Mouse (Mus musculus) forebrain, embryonic 14.5 days (tissue): ENCODE measurements around the gene Tfrc. TPM values are rescaled to one million over a fixed set of nuclear protein-coding genes. Genes with fewer than 3 reads are reported as not detected.

Source experiments
- ATAC-seq: fragments of 200-750 bp; cut with Nextera tagmentation; 2 replicates; pipeline ENCODE4 v1.8.0; 2017; ENCODE audit warnings: mild to moderate bottlenecking, moderate library complexity
- DNase-seq: peaks from one replicate; pipeline ENCODE4 v3.0.0-alpha.2; 2015; ENCODE audit warnings: low spot score
- H3K27ac ChIP-seq: fragments of 300-500 bp; sonication (generic); 2 replicates; pipeline ENCODE4 v1.5.1; 2014; ENCODE audit warnings: low read depth, mild to moderate bottlenecking, control low read depth, low read length, moderate library complexity
- H3K27me3 ChIP-seq: fragments of 300-500 bp; sonication (generic); replicated peaks from 2 replicates; pipeline ENCODE4 v1.6.1; 2014; ENCODE audit warnings: low read length, control low read depth, mixed read lengths; ENCODE audit not compliant: control insufficient read depth, insufficient read depth
- H3K36me3 ChIP-seq: fragments of 300-500 bp; sonication (generic); 2 replicates; pipeline ENCODE4 v1.6.1; 2014; ENCODE audit warnings: low read length, control low read depth; ENCODE audit not compliant: control insufficient read depth, insufficient read depth
- H3K4me1 ChIP-seq: fragments of 300-500 bp; sonication (generic); 2 replicates; pipeline ENCODE4 v1.6.1; 2014; ENCODE audit warnings: antibody characterized with exemption, low read length, control low read depth; ENCODE audit not compliant: control insufficient read depth, insufficient read depth
- H3K4me2 ChIP-seq: fragments of 300-500 bp; sonication (generic); 2 replicates; pipeline ENCODE4 v1.6.1; 2014; ENCODE audit warnings: mild to moderate bottlenecking, control low read depth, low read length
- H3K4me3 ChIP-seq: fragments of 300-500 bp; sonication (generic); 2 replicates; pipeline ENCODE4 v1.5.1; 2014; ENCODE audit warnings: low read depth, low read length, control low read depth
- H3K9ac ChIP-seq: fragments of 300-500 bp; sonication (generic); 2 replicates; pipeline ENCODE4 v1.6.1; 2014; ENCODE audit warnings: mild to moderate bottlenecking, low read length, control low read depth, moderate library complexity
- H3K9me3 ChIP-seq: fragments of 300-500 bp; sonication (generic); replicated peaks from 2 replicates; pipeline ENCODE4 v1.6.1; 2016; ENCODE audit warnings: low read length, control low read depth, mixed read lengths; ENCODE audit not compliant: control insufficient read depth
- WGBS: fragments of 180-500 bp; shearing (Covaris S2); extraction: QIAGEN DNeasy Blood & Tissue Kit; methylation state at CpG from one replicate; pipeline ENCODE4 v1.1.7; 2014; 5-methylcytosine and 5-hydroxymethylcytosine counted together
- polyA plus RNA-seq: library from polyadenylated mRNA; unstranded; fragments of >200 nt; fragmentation: Nextera tagmentation; extraction: Ambion mirVana; gene quantifications from 2 replicates; pipeline ENCODE4 v1.2.1, GENCODE M21; 2014

Tfrc gene
- polyA plus RNA-seq, 1 experiment from 2014 or later: 56.0 TPM

DNA sequence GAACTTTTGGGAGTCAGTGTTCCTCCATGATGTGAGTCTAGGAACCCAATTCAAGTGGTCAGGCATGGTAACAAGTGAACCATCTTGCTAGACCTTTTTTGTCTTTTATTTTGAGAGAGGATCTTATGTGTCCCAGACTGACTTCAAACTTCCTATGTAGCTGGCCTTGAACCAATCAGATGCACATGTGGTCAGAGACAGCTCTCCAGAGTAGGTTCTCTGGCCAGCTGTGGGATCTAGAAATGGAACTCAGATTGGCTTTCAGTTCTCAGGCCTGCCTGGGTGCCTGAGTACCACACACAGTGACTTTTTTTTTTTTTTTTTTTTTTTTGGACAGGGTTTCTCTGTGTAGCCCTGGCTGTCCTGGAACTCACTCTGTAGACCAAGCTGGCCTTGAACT is 39.0 kb downstream of the Tfrc start:
- H3K27ac ChIP-seq: no peak overlapping the region
- no peaks in the 10 kb centered on the region for H3K9me3 ChIP-seq
- H3K4me1 ChIP-seq: peaks cover 18% of the 10 kb centered on the region
- H3K27me3 ChIP-seq: no peaks in the 10 kb centered on the region
- no peak overlapping the region for H3K4me2 ChIP-seq
- no peak overlapping the region for H3K4me3 ChIP-seq
- DNase-seq (no peak), ATAC-seq (no peak)
- H3K9ac ChIP-seq: no peak overlapping the region
- no peaks in the 10 kb centered on the region; the same call in 1 of the 2 replicates for H3K36me3 ChIP-seq

DNA sequence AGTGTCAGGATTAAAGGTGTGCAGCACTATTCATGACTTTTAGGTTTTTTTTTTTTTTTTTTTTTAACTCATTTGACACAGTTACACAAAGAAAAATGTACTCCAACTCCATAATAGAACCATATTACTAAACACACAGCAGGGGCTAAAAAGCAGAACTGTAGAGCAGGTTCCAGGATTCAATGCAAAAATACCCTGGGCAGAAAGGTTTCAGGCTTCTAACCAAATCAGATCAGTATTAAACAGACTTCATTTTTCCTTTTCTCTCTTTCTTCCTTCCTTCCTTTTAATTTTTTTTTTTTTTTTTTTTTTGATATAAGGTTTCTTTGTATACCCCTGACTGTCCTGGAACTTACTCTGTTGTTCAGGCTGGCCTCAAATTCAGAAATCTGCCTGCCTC is 41.7 kb downstream of the Tfrc start:
- Histone ChIP-seq H3K9me3 (no peaks in the 10 kb centered on the region), H3K36me3 (no peaks in the 10 kb centered on the region; the same call in 1 of the 2 replicates), H3K27ac (no peak overlapping the region), H3K4me2 (no peak overlapping the region), H3K27me3 (no peaks in the 10 kb centered on the region), H3K4me3 (no peak overlapping the region), H3K9ac (no peak overlapping the region), H3K4me1 (peaks cover 10% of the 10 kb centered on the region)
- DNase-seq (no peak), ATAC-seq (no peak)

DNA sequence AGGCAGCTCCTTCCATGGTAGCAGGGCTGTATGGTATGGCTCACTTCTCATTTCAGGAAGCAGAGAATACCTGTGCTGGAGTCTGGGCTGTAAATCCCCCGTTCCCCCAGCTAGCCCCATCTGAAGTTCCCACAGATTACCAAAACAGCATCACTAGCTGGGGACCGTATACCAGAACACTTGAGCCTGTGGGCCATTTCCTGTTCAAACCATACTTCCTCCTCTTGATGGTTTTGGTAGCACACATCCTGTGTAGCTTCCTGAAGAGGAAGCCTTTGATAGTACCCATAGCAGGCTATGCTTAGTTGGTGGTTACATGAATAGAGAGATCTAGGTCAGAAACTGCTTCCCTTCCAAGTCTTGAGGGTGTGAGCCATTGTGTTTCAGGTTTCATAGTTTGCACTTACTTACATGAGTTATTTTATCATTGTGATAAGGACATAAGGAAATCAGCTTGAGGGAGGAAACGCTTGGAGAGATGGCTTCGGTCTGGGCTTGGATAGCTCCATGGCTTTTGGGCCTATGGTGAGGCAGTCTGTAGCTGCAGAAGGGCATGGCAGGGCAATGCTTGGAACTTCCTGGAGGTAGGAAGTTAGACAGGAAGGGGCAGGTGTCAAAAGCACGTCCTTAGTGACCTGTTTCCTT is 42.4 kb downstream of the Tfrc start:
- Histone ChIP-seq H3K9me3 (no peaks in the 10 kb centered on the region), H3K27me3 (no peaks in the 10 kb centered on the region), H3K4me2 (no peak overlapping the region), H3K4me1 (peaks cover 4% of the 10 kb centered on the region), H3K27ac (no peak overlapping the region), H3K9ac (no peak overlapping the region), H3K4me3 (no peak overlapping the region), H3K36me3 (no peaks in the 10 kb centered on the region; the same call in 1 of the 2 replicates)
- ATAC-seq (no peak), DNase-seq (no peak)
- WGBS: 95% methylated on average over 5 of the region's 5 CpGs

DNA sequence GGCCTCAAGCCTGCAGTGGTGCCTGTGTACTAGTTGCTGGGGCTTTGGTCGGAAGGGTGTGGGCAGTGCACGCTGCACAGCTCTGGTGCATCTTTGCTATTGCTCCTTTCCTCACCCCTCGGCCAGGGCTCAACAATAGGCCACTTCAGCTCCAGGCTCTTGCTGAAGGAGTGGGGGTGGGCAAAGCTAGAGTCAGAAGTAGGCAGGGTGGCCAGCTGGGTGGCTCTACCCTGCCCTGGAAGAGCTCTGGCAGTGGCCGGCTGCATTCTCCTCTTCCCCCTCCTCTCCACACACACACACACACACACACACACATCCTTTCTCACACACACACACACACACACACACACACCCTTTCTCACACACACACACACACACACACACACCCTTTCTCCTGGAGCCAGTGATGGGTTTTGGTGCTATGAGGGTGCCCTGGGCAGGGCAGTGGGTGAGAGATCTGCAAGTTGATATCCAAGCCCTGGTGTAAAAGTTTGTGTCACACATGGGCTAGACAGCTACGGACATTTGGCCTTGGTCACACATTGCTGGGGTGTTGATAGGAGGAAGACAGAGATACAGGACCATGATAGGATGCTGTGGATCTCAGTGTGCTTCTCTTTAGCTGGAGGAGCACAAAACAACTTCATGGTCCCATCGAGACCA is 45.5 kb downstream of the Tfrc start:
- Histone ChIP-seq H3K9me3 (no peaks in the 10 kb centered on the region), H3K27ac (no peak overlapping the region), H3K4me1 (peaks cover 5% of the 10 kb centered on the region; the same call in 1 of the 2 replicates), H3K4me2 (no peak overlapping the region), H3K9ac (no peak overlapping the region), H3K36me3 (no peaks in the 10 kb centered on the region; the same call in 1 of the 2 replicates), H3K4me3 (no peak overlapping the region), H3K27me3 (no peaks in the 10 kb centered on the region)
- ATAC-seq: no peak
- WGBS: 78% methylated on average over 6 of the region's 6 CpGs
- no peak for DNase-seq

- H3K4me1 ChIP-seq: peaks cover 14% of the 10 kb centered on the region
- no peak for ATAC-seq
- no peaks in the 10 kb centered on the region for H3K9me3 ChIP-seq
- WGBS: 87% methylated on average over 4 of the region's 4 CpGs
- H3K27me3 ChIP-seq: no peaks in the 10 kb centered on the region
- H3K9ac ChIP-seq: no peak overlapping the region
- no peak overlapping the region for H3K4me3 ChIP-seq
- DNase-seq: no peak
- H3K36me3 ChIP-seq: no peaks in the 10 kb centered on the region; the same call in 1 of the 2 replicates
- H3K4me2 ChIP-seq: no peak overlapping the region
- no peak overlapping the region for H3K27ac ChIP-seq
Measured at GRCm38 (mm10) chr16:32655534-32655933, 46.8 kb downstream of the Tfrc start.

DNA sequence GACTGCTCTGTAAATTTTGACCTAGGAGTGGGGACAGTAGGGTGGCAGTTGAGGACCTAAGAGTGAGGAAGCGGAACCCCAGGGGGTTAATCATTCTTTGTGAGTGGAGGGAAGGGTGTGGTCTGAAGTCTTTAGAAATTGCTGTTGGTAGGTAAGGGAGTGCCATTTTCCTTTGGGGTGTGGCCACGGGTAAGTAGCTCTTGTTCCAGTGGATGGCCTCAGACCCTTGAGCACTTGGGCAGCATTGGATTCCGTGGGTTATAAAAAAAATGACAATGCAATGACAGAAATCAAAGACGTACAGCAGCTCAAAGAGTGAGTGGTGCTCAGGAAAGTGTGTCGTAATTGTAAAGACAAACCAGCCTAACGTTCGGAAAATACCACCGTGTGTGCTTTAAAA is 47.6 kb downstream of the Tfrc start:
- Histone ChIP-seq H3K4me3 (no peak overlapping the region), H3K36me3 (no peaks in the 10 kb centered on the region; the same call in 1 of the 2 replicates), H3K27ac (no peak overlapping the region), H3K9me3 (no peaks in the 10 kb centered on the region), H3K27me3 (no peaks in the 10 kb centered on the region), H3K4me2 (no peak overlapping the region), H3K4me1 (peaks cover 22% of the 10 kb centered on the region), H3K9ac (no peak overlapping the region)
- ATAC-seq (no peak), DNase-seq (no peak)
- 85% methylated on average over 8 of the region's 8 CpGs for WGBS

GRCm38 (mm10) chr16:32656794-32657193 is 48.1 kb downstream of the Tfrc start:
- Histone ChIP-seq H3K27ac (no peak overlapping the region), H3K4me3 (no peak overlapping the region), H3K36me3 (no peaks in the 10 kb centered on the region), H3K9me3 (no peaks in the 10 kb centered on the region), H3K4me2 (no peak overlapping the region), H3K4me1 (peaks cover 27% of the 10 kb centered on the region), H3K9ac (no peak overlapping the region), H3K27me3 (no peaks in the 10 kb centered on the region)
- ATAC-seq (no peak), DNase-seq (no peak)
- 79% methylated on average over 8 of the region's 8 CpGs for WGBS

- 91% methylated on average over 16 of the region's 16 CpGs for WGBS
- Histone ChIP-seq H3K27ac (0 out of 2 replicates have a peak overlapping the region, but pooled peaks have one; percentile 9), H3K4me2 (no peak overlapping the region), H3K9ac (no peak overlapping the region), H3K9me3 (no peaks in the 10 kb centered on the region), H3K4me1 (peaks cover 35% of the 10 kb centered on the region), H3K27me3 (no peaks in the 10 kb centered on the region), H3K36me3 (no peaks in the 10 kb centered on the region), H3K4me3 (no peak overlapping the region)
- ATAC-seq: no peak
- DNase-seq: no peak
Measured at GRCm38 (mm10) chr16:32657498-32658250, 49.0 kb downstream of the Tfrc start.
